Mouse (Mus musculus) erythroblast, embryonic 14.5 days (primary cell): ENCODE results near the gene Fam168a.

Experiments
- GATA1 ChIP-seq: IDR thresholded peaks from 2 replicates; pipeline ENCODE4 v1.6.1; 2012; ENCODE audit warnings: low read length, inconsistent platforms, mixed read lengths
- TAL1 ChIP-seq: IDR thresholded peaks from 3 replicates; pipeline ENCODE4 v1.6.1; 2012; ENCODE audit warnings: low read length, inconsistent platforms, mixed read lengths

GRCm38 (mm10) chr7:100848744-100849143, 142.3 kb downstream of the Fam168a start:
- TF ChIP-seq TAL1 (no peak), GATA1 (no peak)
